Mouse (Mus musculus) MEL (cell line): ENCODE data around the gene Emc8.

Experiments used
- CHD2 ChIP-seq: IDR thresholded peaks from 2 replicates; pipeline ENCODE4 v1.6.1; 2011; ENCODE audit warnings: low read length, improper control_type of control experiment
- CTCF ChIP-seq, 3 experiments: IDR thresholded peaks in 2 of 3; conservative IDR thresholded peaks in 1 of 3; 2 replicates each; pipeline ENCODE4 v1.5.1; 2011 to 2012; ENCODE audit warnings: low read length in 3 of 3, low read depth in 2 of 3, mild to moderate bottlenecking in 2 of 3, improper control_type of control experiment in 1 of 3, inconsistent platforms in 1 of 3, mixed read lengths in 1 of 3, moderate library complexity in 1 of 3; ENCODE audit not compliant: control insufficient read depth in 1 of 3, insufficient read depth in 1 of 3, poor library complexity in 1 of 3, severe bottlenecking in 1 of 3
- E2F4 ChIP-seq: IDR thresholded peaks from 2 replicates; pipeline ENCODE4 v1.6.1; 2011; ENCODE audit warnings: low read depth, low read length, improper control_type of control experiment, borderline replicate concordance
- MAFK ChIP-seq: IDR thresholded peaks from 2 replicates; pipeline ENCODE4 v1.6.1; 2011; ENCODE audit warnings: low read depth, mild to moderate bottlenecking, low read length, improper control_type of control experiment, borderline replicate concordance
- POLR2A ChIP-seq, 2 experiments: IDR thresholded peaks; 2 replicates each; pipeline ENCODE4 v1.6.1; 2011 to 2012; ENCODE audit warnings: low read length in 2 of 2, mild to moderate bottlenecking in 2 of 2, control low read depth in 1 of 2, improper control_type of control experiment in 1 of 2, low read depth in 1 of 2, moderate library complexity in 1 of 2; ENCODE audit not compliant: control insufficient read depth in 1 of 2, insufficient read depth in 1 of 2, poor library complexity in 1 of 2
- TAL1 ChIP-seq: IDR thresholded peaks from 2 replicates; pipeline ENCODE4 v1.6.1; 2012; ENCODE audit warnings: mild to moderate bottlenecking, inconsistent platforms, low read length, moderate library complexity, mixed read lengths
- UBTF ChIP-seq: IDR thresholded peaks from 2 replicates; pipeline ENCODE4 v1.6.1; 2012; ENCODE audit warnings: low read depth, mild to moderate bottlenecking, inconsistent platforms, low read length, improper control_type of control experiment, moderate library complexity, borderline replicate concordance; ENCODE audit not compliant: insufficient read depth
- USF1 ChIP-seq: IDR thresholded peaks from 2 replicates; pipeline ENCODE4 v1.6.1; 2014; ENCODE audit warnings: low read depth, mild to moderate bottlenecking, inconsistent platforms, low read length, improper control_type of control experiment, moderate library complexity
- ZNF384 ChIP-seq: IDR thresholded peaks from 2 replicates; pipeline ENCODE4 v1.6.1; 2012; ENCODE audit warnings: low read depth, mild to moderate bottlenecking, inconsistent platforms, low read length, improper control_type of control experiment

- TF ChIP-seq CTCF (IDR thresholded peaks at IDR 0.05 in 2 of 3, conservative IDR thresholded peaks at IDR 0.05 in 1 of 3; ENCODE audit: control insufficient read depth in 1 of 3, insufficient read depth in 1 of 3, low read depth in 2 of 3, low read length in 3 of 3, poor library complexity in 1 of 3, severe bottlenecking in 1 of 3) (no peak), MAFK (no peak), CHD2 (no peak), ZNF384 (no peak), USF1 (no peak), POLR2A (IDR thresholded peaks at IDR 0.05; ENCODE audit: control insufficient read depth in 1 of 2, insufficient read depth in 1 of 2, low read depth in 1 of 2, low read length in 2 of 2, poor library complexity in 1 of 2) (no peak), TAL1 (no peak), E2F4 (no peak), UBTF (no peak)
Observed at GRCm38 (mm10) chr8:120607460-120607859, 60.9 kb downstream of the Emc8 start.
